Mouse (Mus musculus): ENCODE measurements at regions not wholly inside any gene's neighbourhood (a gene's known extent, or its start where the extent isn't known, plus 50 kb on each side); places are given as distances from the start of the nearest gene placed in this dataset.

DNA sequence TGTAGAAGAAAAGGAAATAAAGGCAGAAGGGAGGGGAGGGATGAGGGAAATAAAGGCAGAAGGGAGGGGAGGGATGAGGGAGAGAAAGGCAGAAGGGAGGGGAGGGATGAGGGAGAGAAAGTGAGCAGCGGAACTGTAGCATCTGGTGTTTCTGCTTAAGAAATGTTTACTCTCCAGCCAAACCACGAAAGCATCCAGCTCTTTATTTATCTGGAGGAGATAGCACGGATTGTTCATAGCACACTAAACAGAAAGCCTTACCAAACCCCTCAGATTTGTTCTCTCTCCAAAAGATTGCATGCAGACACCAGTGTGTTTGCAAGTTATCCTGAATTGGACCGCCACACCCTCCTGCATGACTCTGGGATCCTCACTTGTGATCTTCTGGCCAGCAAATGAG lies 168.4 kb upstream of the Cxcl12 start:
- TF ChIP-seq CTCF (IDR thresholded peaks at IDR 0.05; ENCODE audit: insufficient read depth, low read depth, low read length) (no peak), POLR2A (IDR thresholded peaks at IDR 0.05; ENCODE audit: insufficient read depth, low read depth, low read length) (no peak)

Measured in olfactory bulb, adult 2 months (tissue).